Comparison of ENCODE assay signal across 10 mouse cellular contexts in the genomic region with DNA sequence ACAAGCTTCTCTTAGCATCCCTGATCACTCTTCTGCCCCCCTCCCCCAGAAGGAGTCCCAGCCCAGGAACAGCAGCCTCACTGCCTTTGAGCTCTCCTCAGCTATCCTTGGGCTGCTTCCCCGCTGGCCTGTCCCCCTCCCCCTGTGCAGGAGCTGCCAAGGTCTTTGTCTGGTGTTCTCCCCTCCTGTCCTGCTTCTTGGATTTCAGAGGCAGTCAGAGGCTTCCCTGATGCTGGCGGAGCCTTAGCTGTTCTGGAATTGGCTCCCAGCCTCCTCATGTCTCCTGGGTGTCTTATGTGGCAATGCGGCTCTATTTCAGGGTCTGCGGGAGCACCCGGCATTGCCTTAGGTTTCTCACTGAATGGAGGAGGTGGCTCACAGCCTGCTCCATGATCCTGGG. TPM values are rescaled to one million over a fixed set of nuclear protein-coding genes. Genes with fewer than 3 reads are reported as not detected.
DNase-seq lines count a peak whose midpoint lies in the region; ATAC-seq and TF ChIP-seq lines count a peak whose summit lies in the region.
"Had no signal": no experiment of that assay in that cellular context is flagged by ENCODE, and none has a peak within 500 bp of the region (broad histone marks: within the 10 kb centered on the region; RNA-seq: fewer than 3 reads in every experiment).

No protein-coding gene starts in this region.

- H3K4me3 ChIP-seq in hindbrain, embryonic 16.5 days (ENCODE audit: low read length), result no peak overlapping the region
- no peak overlapping the region for H3K4me3 ChIP-seq in hindbrain, embryonic 14.5 days (replicated peaks; ENCODE audit: low read length)
- H3K4me3 ChIP-seq in ES-Bruce4 (ENCODE audit: low read depth, low read length), result peak overlapping the region; percentile 8; the same call in 1 of the 2 replicates
- no peak overlapping the region for H3K4me3 ChIP-seq in limb, embryonic 10.5 days
- no peak overlapping the region for H3K4me3 ChIP-seq in liver, postnatal 0 days (ENCODE audit: low read depth, low read length)
- H3K4me3 ChIP-seq: erythroblast, embryonic 14.5 days; myocyte had no signal

- no peaks in the 10 kb centered on the region for H3K36me3 ChIP-seq in hindbrain, embryonic 16.5 days (ENCODE audit: control insufficient read depth, insufficient read depth, low read length)
- no peaks in the 10 kb centered on the region for H3K36me3 ChIP-seq in hindbrain, embryonic 14.5 days (replicated peaks; ENCODE audit: control insufficient read depth, insufficient read depth)
- H3K36me3 ChIP-seq in ES-Bruce4 (ENCODE audit: control insufficient read depth, insufficient read depth, low read length, poor library complexity, severe bottlenecking), result no peaks in the 10 kb centered on the region
- H3K36me3 ChIP-seq in limb, embryonic 10.5 days, result no peaks in the 10 kb centered on the region
- no peaks in the 10 kb centered on the region for H3K36me3 ChIP-seq in liver, postnatal 0 days (replicated peaks; ENCODE audit: insufficient read depth, low read length)

- peaks cover 7% of the 10 kb centered on the region; the same call in 1 of the 2 replicates for H3K4me1 ChIP-seq in hindbrain, embryonic 16.5 days (ENCODE audit: control insufficient read depth, insufficient read depth, low read depth, low read length)
- no peaks in the 10 kb centered on the region for H3K4me1 ChIP-seq in hindbrain, embryonic 14.5 days (replicated peaks; ENCODE audit: control insufficient read depth, insufficient read depth, low read length)
- no peaks in the 10 kb centered on the region for H3K4me1 ChIP-seq in ES-Bruce4 (ENCODE audit: control insufficient read depth, insufficient read depth, low read length)
- peaks cover 47% of the 10 kb centered on the region for H3K4me1 ChIP-seq in limb, embryonic 10.5 days
- no peaks in the 10 kb centered on the region for H3K4me1 ChIP-seq in liver, postnatal 0 days (ENCODE audit: insufficient read depth)

- DNase-seq in hindbrain, embryonic 14.5 days (ENCODE audit: low spot score), result no peak
- peak; percentile 27 to 36 for DNase-seq in adrenal gland, postnatal 36 days
- DNase-seq in limb, embryonic 10.5 days (ENCODE audit: low spot score), result no peak
- no peak for DNase-seq in liver, postnatal 0 days
- no peak for DNase-seq in layer of hippocampus, adult 18-20 months (ENCODE audit: low spot score in 2 of 2)

- no peaks in the 10 kb centered on the region; the same call in 1 of the 2 replicates for H3K27me3 ChIP-seq in hindbrain, embryonic 16.5 days (replicated peaks; ENCODE audit: control insufficient read depth, insufficient read depth, low read length)
- no peaks in the 10 kb centered on the region for H3K27me3 ChIP-seq in hindbrain, embryonic 14.5 days (ENCODE audit: control insufficient read depth, insufficient read depth, low read length)
- H3K27me3 ChIP-seq in ES-Bruce4 (ENCODE audit: control insufficient read depth, insufficient read depth, low read length, poor library complexity, severe bottlenecking), result no peaks in the 10 kb centered on the region
- no peaks in the 10 kb centered on the region for H3K27me3 ChIP-seq in limb, embryonic 10.5 days (ENCODE audit: low read depth, poor library complexity, severe bottlenecking)
- no peaks in the 10 kb centered on the region for H3K27me3 ChIP-seq in liver, postnatal 0 days (ENCODE audit: insufficient read depth, low read length)

- no peak overlapping the region; the same call in 1 of the 2 replicates for H3K4me2 ChIP-seq in hindbrain, embryonic 16.5 days (ENCODE audit: low read length)
- no peak overlapping the region for H3K4me2 ChIP-seq in hindbrain, embryonic 14.5 days (replicated peaks)
- no peak overlapping the region for H3K4me2 ChIP-seq in liver, postnatal 0 days (ENCODE audit: low read depth, low read length)

- 39% methylated on average over 5 of the region's 5 CpGs for WGBS in hindbrain, embryonic 16.5 days
- 50% methylated on average over 5 of the region's 5 CpGs for WGBS in hindbrain, embryonic 14.5 days
- WGBS in limb, embryonic 10.5 days, result 77% methylated on average over 5 of the region's 5 CpGs
- WGBS in liver, postnatal 0 days (ENCODE audit: insufficient replicate concordance), result 67% methylated on average over 5 of the region's 5 CpGs

- TF ChIP-seq CTCF in ES-Bruce4 (IDR thresholded peaks at IDR 0.05; ENCODE audit: low read depth, low read length), result no peak
- TF ChIP-seq CTCF in liver, postnatal 0 days (IDR thresholded peaks at IDR 0.05; ENCODE audit: low read depth), result no peak

- 0 out of 2 replicates have a peak overlapping the region, but pooled peaks have one; percentile 16 for H3K27ac ChIP-seq in hindbrain, embryonic 16.5 days (ENCODE audit: low read depth, low read length)
- H3K27ac ChIP-seq in hindbrain, embryonic 14.5 days, result no peak overlapping the region
- H3K27ac ChIP-seq in ES-Bruce4 (ENCODE audit: insufficient read depth, low read length), result no peak overlapping the region
- peak overlapping the region; percentile 37 for H3K27ac ChIP-seq in limb, embryonic 10.5 days
- no peak overlapping the region for H3K27ac ChIP-seq in liver, postnatal 0 days (ENCODE audit: low read depth)

- peak; percentile 76 for ATAC-seq in hindbrain, embryonic 16.5 days
- no peak for ATAC-seq in hindbrain, embryonic 14.5 days (ENCODE audit: low FRiP score)
- no peak for ATAC-seq in liver, postnatal 0 days

- H3K9me3 ChIP-seq in hindbrain, embryonic 16.5 days (ENCODE audit: control insufficient read depth, low read length), result no peaks in the 10 kb centered on the region
- no peaks in the 10 kb centered on the region for H3K9me3 ChIP-seq in hindbrain, embryonic 14.5 days (ENCODE audit: control insufficient read depth, low read length)
- no peaks in the 10 kb centered on the region for H3K9me3 ChIP-seq in ES-Bruce4 (replicated peaks; ENCODE audit: control insufficient read depth, insufficient read depth, low read length, poor library complexity, severe bottlenecking)
- H3K9me3 ChIP-seq in limb, embryonic 10.5 days (replicated peaks), result no peaks in the 10 kb centered on the region
- no peaks in the 10 kb centered on the region for H3K9me3 ChIP-seq in liver, postnatal 0 days (ENCODE audit: low read length)

- H3K9ac ChIP-seq in hindbrain, embryonic 16.5 days (ENCODE audit: low read depth, low read length), result no peak overlapping the region
- no peak overlapping the region for H3K9ac ChIP-seq in hindbrain, embryonic 14.5 days
- H3K9ac ChIP-seq in ES-Bruce4 (ENCODE audit: low read depth, poor library complexity, severe bottlenecking), result no peak overlapping the region
- no peak overlapping the region for H3K9ac ChIP-seq in liver, postnatal 0 days (replicated peaks)

- TF ChIP-seq EP300 in ES-Bruce4 (IDR thresholded peaks at IDR 0.05; ENCODE audit: insufficient read depth, low read depth, low read length), result no peak
- no peak for TF ChIP-seq EP300 in liver, postnatal 0 days (IDR thresholded peaks at IDR 0.05; ENCODE audit: low read depth)

- TF ChIP-seq POLR2A in ES-Bruce4 (IDR thresholded peaks at IDR 0.05; ENCODE audit: insufficient read depth, low read length), result no peak

RNA-seq across cellular contexts. Expression of a gene that starts 22.8 kb away (rescaled TPM):
- polyA plus RNA-seq in hindbrain, embryonic 16.5 days (2015; fragmentation: Nextera tagmentation; extraction: Ambion mirVana), result 4.7 and 5.3 TPM in 2 replicates
- 6.3 and 6.8 TPM in 2 replicates for polyA plus RNA-seq in hindbrain, embryonic 14.5 days (2014; fragmentation: Nextera tagmentation; extraction: Ambion mirVana)
- 0.64 and 0.73 TPM in 2 replicates for polyA plus RNA-seq in ES-Bruce4 (2011; ENCODE audit: insufficient read depth, insufficient read length, low read depth, missing spikeins)
- total RNA-seq in adrenal gland, postnatal 36 days (2021), result 10 to 100 TPM in 1 of 2 experiments, 1 to 10 TPM in 1; 6.4 to 13.1 TPM
- 0.46 and 0.72 TPM in 2 replicates for polyA plus RNA-seq in limb, embryonic 10.5 days (2016; fragmentation: Nextera tagmentation; extraction: Ambion mirVana)
- polyA plus RNA-seq in liver, postnatal 0 days (2015; fragmentation: Nextera tagmentation; extraction: Ambion mirVana), result 2.2 and 2.3 TPM in 2 replicates
- total RNA-seq in layer of hippocampus, adult 18-20 months (2021), result 10 to 100 TPM; 13.7 to 16.8 TPM
- total RNA-seq: MEL had no signal
- polyA plus RNA-seq: erythroblast, embryonic 14.5 days had no signal

Comparison
In these comparisons a context has a peak if more than half of its experiments do, and no peak if none do; other contexts are left out.
1. H3K27ac ChIP-seq: peak in hindbrain, embryonic 16.5 days (single experiment) and limb, embryonic 10.5 days (single experiment); none in hindbrain, embryonic 14.5 days (single experiment), ES-Bruce4 (single experiment) and liver, postnatal 0 days (single experiment).
2. DNase-seq: peak in adrenal gland, postnatal 36 days (2 of 2); none in hindbrain, embryonic 14.5 days (single experiment), limb, embryonic 10.5 days (single experiment), liver, postnatal 0 days (single experiment) and layer of hippocampus, adult 18-20 months (0 of 2).